Comparison of ENCODE assay signal across 21 mouse cellular contexts in the genomic region with DNA sequence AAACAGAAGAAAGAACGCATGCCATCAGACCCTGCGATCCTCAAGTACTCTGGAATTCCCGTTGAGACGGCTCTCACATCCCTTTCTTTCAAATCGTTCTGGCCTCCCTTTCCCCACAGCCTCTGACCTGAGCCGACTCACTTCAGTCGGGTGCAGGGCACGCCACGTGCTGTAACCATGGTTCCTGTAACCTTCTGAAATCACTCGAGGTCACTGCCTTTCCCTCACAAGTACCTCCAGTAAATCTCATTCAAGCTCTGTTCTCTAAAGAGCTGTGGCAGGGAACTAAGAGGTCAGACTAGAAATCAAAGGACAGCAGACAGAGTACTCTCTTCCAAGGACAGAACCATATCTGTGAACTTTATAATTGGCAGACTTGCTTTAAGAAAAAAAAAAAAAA. TPM values are rescaled to one million over a fixed set of nuclear protein-coding genes. Genes with fewer than 3 reads are reported as not detected.
A peak's percentile ranks its signal among the peaks of the same experiment; 100 is the strongest.
DNase-seq lines count a peak whose midpoint lies in the region; ATAC-seq and TF ChIP-seq lines count a peak whose summit lies in the region.
"Had no signal": no experiment of that assay in that cellular context is flagged by ENCODE, and none has a peak within 500 bp of the region (broad histone marks: within the 10 kb centered on the region; RNA-seq: fewer than 3 reads in every experiment).

No protein-coding gene starts in this region.

- TF ChIP-seq POLR2A in kidney, adult 2 months (IDR thresholded peaks at IDR 0.05; ENCODE audit: low read depth, low read length), result no peak

- H3K4me1 ChIP-seq in kidney, adult 2 months (ENCODE audit: control insufficient read depth, insufficient read depth, low read length), result no peaks in the 10 kb centered on the region
- no peaks in the 10 kb centered on the region for H3K4me1 ChIP-seq in kidney, embryonic 16.5 days (ENCODE audit: insufficient read depth, low read length)
- no peaks in the 10 kb centered on the region for H3K4me1 ChIP-seq in intestine, embryonic 15.5 days (replicated peaks)
- H3K4me1 ChIP-seq: embryonic facial prominence, embryonic 15.5 days; heart, embryonic 12.5 days; limb, embryonic 15.5 days had no signal

- H3K9ac ChIP-seq in kidney, embryonic 16.5 days (replicated peaks; ENCODE audit: low read length), result no peak overlapping the region
- H3K9ac ChIP-seq in intestine, embryonic 15.5 days, result no peak overlapping the region
- H3K9ac ChIP-seq: embryonic facial prominence, embryonic 15.5 days; forebrain, postnatal 0 days; heart, embryonic 12.5 days; hindbrain, embryonic 14.5 days; limb, embryonic 15.5 days; liver, postnatal 0 days had no signal

- H3K27ac ChIP-seq in kidney, adult 2 months (ENCODE audit: insufficient read depth, low read depth, low read length), result peak overlapping the region; percentile 51; the same call in 1 of the 2 replicates
- no peak overlapping the region for H3K27ac ChIP-seq in kidney, embryonic 16.5 days (ENCODE audit: low read length)
- no peak overlapping the region for H3K27ac ChIP-seq in intestine, embryonic 15.5 days
- H3K27ac ChIP-seq: embryonic facial prominence, embryonic 15.5 days; hindbrain, embryonic 14.5 days; limb, embryonic 15.5 days; stomach, postnatal 0 days had no signal

- no peak overlapping the region for H3K4me3 ChIP-seq in kidney, adult 2 months (ENCODE audit: insufficient read depth, low read depth, low read length)
- H3K4me3 ChIP-seq in kidney, embryonic 16.5 days (ENCODE audit: low read length), result no peak overlapping the region
- H3K4me3 ChIP-seq in intestine, embryonic 15.5 days (replicated peaks), result no peak overlapping the region
- H3K4me3 ChIP-seq: embryonic facial prominence, embryonic 15.5 days; heart, embryonic 12.5 days; limb, embryonic 15.5 days had no signal

- H3K27me3 ChIP-seq in kidney, adult 2 months (replicated peaks; ENCODE audit: control insufficient read depth, insufficient read depth, low read length), result no peaks in the 10 kb centered on the region
- H3K27me3 ChIP-seq in kidney, embryonic 16.5 days (ENCODE audit: insufficient read depth, low read length), result no peaks in the 10 kb centered on the region
- no peaks in the 10 kb centered on the region for H3K27me3 ChIP-seq in intestine, embryonic 15.5 days (replicated peaks)
- H3K27me3 ChIP-seq: embryonic facial prominence, embryonic 15.5 days; heart, embryonic 12.5 days; limb, embryonic 15.5 days had no signal

- no peak for TF ChIP-seq CTCF in kidney, adult 2 months (conservative IDR thresholded peaks at IDR 0.05; ENCODE audit: insufficient read depth, insufficient read length, low read depth, low read length)

- ATAC-seq in kidney, embryonic 16.5 days (ENCODE audit: low FRiP score, low TSS enrichment), result no peak
- no peak for ATAC-seq in intestine, embryonic 15.5 days
- ATAC-seq: forebrain, postnatal 0 days; liver, postnatal 0 days had no signal

- H3K9me3 ChIP-seq in kidney, embryonic 16.5 days (ENCODE audit: low read length), result peaks cover 2% of the 10 kb centered on the region; the same call in 1 of the 2 replicates
- H3K9me3 ChIP-seq in intestine, embryonic 15.5 days, result no peaks in the 10 kb centered on the region
- H3K9me3 ChIP-seq: embryonic facial prominence, embryonic 15.5 days; heart, embryonic 12.5 days; limb, embryonic 15.5 days had no signal

- WGBS in kidney, adult 2 months, result 48% methylated on average over 10 of the region's 10 CpGs
- WGBS in kidney, embryonic 16.5 days, result 57% methylated on average over 10 of the region's 10 CpGs
- WGBS in intestine, embryonic 15.5 days, result 74% methylated on average over 10 of the region's 10 CpGs

- no peak overlapping the region for H3K4me2 ChIP-seq in kidney, embryonic 16.5 days (replicated peaks; ENCODE audit: low read depth, low read length)
- no peak overlapping the region for H3K4me2 ChIP-seq in intestine, embryonic 15.5 days (replicated peaks)
- H3K4me2 ChIP-seq: embryonic facial prominence, embryonic 15.5 days; heart, embryonic 12.5 days; hindbrain, embryonic 14.5 days; limb, embryonic 15.5 days had no signal

- H3K36me3 ChIP-seq in kidney, adult 2 months (ENCODE audit: control insufficient read depth, insufficient read depth, low read length), result no peaks in the 10 kb centered on the region
- no peaks in the 10 kb centered on the region for H3K36me3 ChIP-seq in kidney, embryonic 16.5 days (ENCODE audit: insufficient read depth, low read length)
- H3K36me3 ChIP-seq in intestine, embryonic 15.5 days, result no peaks in the 10 kb centered on the region
- H3K36me3 ChIP-seq: embryonic facial prominence, embryonic 15.5 days; heart, embryonic 12.5 days; limb, embryonic 15.5 days had no signal

- peak; percentile 71 for DNase-seq in kidney, adult 2 months
- peak; percentile 56 for DNase-seq in ZHBTc4 (ENCODE audit: low read depth, low spot score)
- peak; percentile 88 for DNase-seq in adrenal gland, postnatal 14 days
- DNase-seq in kidney, postnatal 14 days, result peak; percentile 65
- no peak for DNase-seq in right cerebral cortex, postnatal 14 days
- DNase-seq in gastrocnemius, postnatal 10 days, result no peak
- DNase-seq: B cell, adult 2 months; cerebellum, adult 11 months; cerebellum, postnatal 25 days; forebrain, postnatal 0 days; liver, postnatal 0 days; lung, postnatal 14 days; right cerebral cortex, postnatal 4 days; thymus, postnatal 25 days had no signal

RNA-seq across cellular contexts. Expression of gene Acsl1, which starts 32.3 kb away (rescaled TPM):
- 206 and 212 TPM in 2 replicates for polyA plus RNA-seq in kidney, adult 2 months (2012; rRNA removed)
- 20.6 and 21.3 TPM in 2 replicates for polyA plus RNA-seq in kidney, embryonic 16.5 days (2015; fragmentation: Nextera tagmentation; extraction: Ambion mirVana)
- 631 and 851 TPM in 2 replicates for total RNA-seq in adrenal gland, postnatal 14 days (2021)
- total RNA-seq in gastrocnemius, postnatal 10 days (2021), result 100 to 1,000 TPM; 230 to 244 TPM
- polyA plus RNA-seq in intestine, embryonic 15.5 days (2015; fragmentation: Nextera tagmentation; extraction: Ambion mirVana), result 40.1 and 40.3 TPM in 2 replicates

Comparison
In these comparisons a context has a peak if more than half of its experiments do, and no peak if none do; other contexts are left out.
1. DNase-seq: peak in kidney, adult 2 months (single experiment), ZHBTc4 (single experiment), adrenal gland, postnatal 14 days (single experiment) and kidney, postnatal 14 days (single experiment); none in right cerebral cortex, postnatal 14 days (single experiment) and gastrocnemius, postnatal 10 days (single experiment).